Mouse (Mus musculus): ENCODE measurements around the gene E330021D16Rik. TPM values are rescaled to one million over a fixed set of nuclear protein-coding genes. Genes with fewer than 3 reads are reported as not detected.

E330021D16Rik gene
- polyA plus RNA-seq, 1 experiment = not detected

GRCm38 (mm10) chr6:136418889-136419835, 3.8 kb upstream of the E330021D16Rik start:
- no peak for DNase-seq (ENCODE audit: low read depth)
- TF ChIP-seq CTCF (IDR thresholded peaks at IDR 0.05; ENCODE audit: borderline replicate concordance, extremely low read depth, insufficient read depth, insufficient read length) (no peak), POLR2A (IDR thresholded peaks at IDR 0.05; ENCODE audit: borderline replicate concordance, extremely low read depth, insufficient read depth, insufficient read length, poor library complexity, severe bottlenecking) (no peak)

DNA sequence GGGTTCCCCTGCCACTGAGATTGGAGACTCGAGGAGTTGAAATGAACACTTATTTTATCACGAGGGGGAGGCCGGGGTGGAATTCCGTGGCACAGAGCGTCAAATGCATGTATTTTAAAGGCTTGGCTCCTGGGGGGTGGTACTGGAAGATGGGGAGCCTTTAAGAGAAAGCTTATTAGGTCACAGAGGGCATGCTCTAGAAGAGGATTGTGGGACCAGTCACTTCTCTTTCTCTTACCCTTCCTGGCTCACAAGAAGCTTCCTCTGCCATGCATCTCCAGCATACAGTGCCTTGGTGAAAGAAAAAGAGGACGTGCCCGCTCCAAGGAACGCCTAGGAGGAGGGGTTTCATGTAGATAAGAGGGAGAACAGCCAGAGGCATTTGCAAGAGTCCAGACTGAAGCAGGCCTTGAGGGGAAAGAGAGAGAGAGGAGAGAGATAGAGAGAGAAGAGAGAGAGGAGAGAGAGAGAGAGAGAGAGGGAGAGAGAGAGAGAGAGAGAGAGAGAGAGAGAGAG, 3.0 kb upstream of the E330021D16Rik start:
- no peak for TF ChIP-seq CTCF (IDR thresholded peaks at IDR 0.05; ENCODE audit: borderline replicate concordance, extremely low read depth, insufficient read depth, insufficient read length)
- TF ChIP-seq POLR2A (IDR thresholded peaks at IDR 0.05; ENCODE audit: borderline replicate concordance, extremely low read depth, insufficient read depth, insufficient read length, poor library complexity, severe bottlenecking) = no peak

GRCm38 (mm10) chr6:136417864-136418263, 2.5 kb upstream of the E330021D16Rik start:
- no peak for DNase-seq (ENCODE audit: low read depth)
- TF ChIP-seq POLR2A (IDR thresholded peaks at IDR 0.05; ENCODE audit: borderline replicate concordance, extremely low read depth, insufficient read depth, insufficient read length, poor library complexity, severe bottlenecking) (no peak), CTCF (IDR thresholded peaks at IDR 0.05; ENCODE audit: borderline replicate concordance, extremely low read depth, insufficient read depth, insufficient read length) (no peak)

More for the DNA sequence above, 3.0 kb upstream of the E330021D16Rik start:
- no peak for DNase-seq (ENCODE audit: low read depth)

GRCm38 (mm10) chr6:136413856-136414362, 1.5 kb downstream of the E330021D16Rik start:
- TF ChIP-seq CTCF (IDR thresholded peaks at IDR 0.05; ENCODE audit: borderline replicate concordance, extremely low read depth, insufficient read depth, insufficient read length) = no peak
- no peak for TF ChIP-seq POLR2A (IDR thresholded peaks at IDR 0.05; ENCODE audit: borderline replicate concordance, extremely low read depth, insufficient read depth, insufficient read length, poor library complexity, severe bottlenecking)
- DNase-seq (ENCODE audit: low read depth) = no peak

- no peak for TF ChIP-seq CTCF (IDR thresholded peaks at IDR 0.05; ENCODE audit: borderline replicate concordance, extremely low read depth, insufficient read depth, insufficient read length)
- no peak for TF ChIP-seq POLR2A (IDR thresholded peaks at IDR 0.05; ENCODE audit: borderline replicate concordance, extremely low read depth, insufficient read depth, insufficient read length, poor library complexity, severe bottlenecking)
- DNase-seq (ENCODE audit: low read depth) = no peak
These were observed 7.7 kb downstream of the E330021D16Rik start for GRCm38 (mm10) chr6:136407608-136408192.

DNA sequence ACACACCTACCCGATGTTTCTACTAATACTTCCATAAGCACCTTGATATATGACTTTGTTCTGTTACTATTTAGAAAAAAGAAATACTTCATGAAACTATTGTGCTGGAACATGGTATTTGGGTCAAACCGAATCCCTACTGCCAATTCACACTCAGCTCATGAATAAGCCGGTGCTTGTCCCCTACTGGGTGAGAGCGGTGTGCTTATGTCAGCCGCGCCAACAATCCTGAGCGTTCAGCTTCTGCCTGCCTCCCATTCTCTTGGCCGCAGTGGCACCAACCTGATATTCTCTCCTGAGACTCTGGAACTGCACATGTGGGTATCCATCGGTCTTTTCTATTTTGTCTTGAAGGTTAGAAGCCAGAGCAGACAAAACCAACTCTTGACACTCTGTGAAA, 18.5 kb downstream of the E330021D16Rik start:
- no peak for TF ChIP-seq POLR2A (IDR thresholded peaks at IDR 0.05; ENCODE audit: borderline replicate concordance, extremely low read depth, insufficient read depth, insufficient read length, poor library complexity, severe bottlenecking)
- no peak for TF ChIP-seq CTCF (IDR thresholded peaks at IDR 0.05; ENCODE audit: borderline replicate concordance, extremely low read depth, insufficient read depth, insufficient read length)
- no peak for DNase-seq (ENCODE audit: low read depth)

DNA sequence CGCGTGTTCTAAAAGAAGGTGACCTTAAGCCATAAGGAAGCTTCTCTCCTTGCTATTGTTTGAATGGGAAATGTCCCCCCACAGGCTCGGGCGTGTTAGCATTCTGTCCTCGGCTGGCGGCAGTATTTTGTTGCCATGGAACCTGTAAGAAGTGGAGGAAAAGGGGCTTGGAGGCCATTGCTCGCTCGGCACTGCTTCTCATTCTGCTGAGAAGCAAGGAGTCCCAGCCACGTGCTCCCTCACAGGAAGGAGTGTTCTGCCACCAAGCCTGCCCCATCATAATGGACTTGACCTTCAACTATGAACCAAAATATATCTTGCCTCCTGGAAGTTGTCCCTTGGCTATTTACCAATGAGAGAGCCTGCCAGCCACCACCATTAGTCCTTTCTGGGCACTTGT, 25.1 kb downstream of the E330021D16Rik start:
- DNase-seq (ENCODE audit: low read depth) = peak; percentile 42
- TF ChIP-seq CTCF (IDR thresholded peaks at IDR 0.05; ENCODE audit: borderline replicate concordance, extremely low read depth, insufficient read depth, insufficient read length) (no peak), POLR2A (IDR thresholded peaks at IDR 0.05; ENCODE audit: borderline replicate concordance, extremely low read depth, insufficient read depth, insufficient read length, poor library complexity, severe bottlenecking) (no peak)

- TF ChIP-seq CTCF (IDR thresholded peaks at IDR 0.05; ENCODE audit: borderline replicate concordance, extremely low read depth, insufficient read depth, insufficient read length) (peak; percentile 49), POLR2A (IDR thresholded peaks at IDR 0.05; ENCODE audit: borderline replicate concordance, extremely low read depth, insufficient read depth, insufficient read length, poor library complexity, severe bottlenecking) (no peak)
- no peak for DNase-seq (ENCODE audit: low read depth)
These were observed 30.1 kb downstream of the E330021D16Rik start for GRCm38 (mm10) chr6:136385287-136385686.

- no peak for DNase-seq (ENCODE audit: low read depth)
- no peak for TF ChIP-seq CTCF (IDR thresholded peaks at IDR 0.05; ENCODE audit: borderline replicate concordance, extremely low read depth, insufficient read depth, insufficient read length)
- no peak for TF ChIP-seq POLR2A (IDR thresholded peaks at IDR 0.05; ENCODE audit: borderline replicate concordance, extremely low read depth, insufficient read depth, insufficient read length, poor library complexity, severe bottlenecking)
These were observed 32.2 kb downstream of the E330021D16Rik start for GRCm38 (mm10) chr6:136383218-136383617.

- TF ChIP-seq CTCF (IDR thresholded peaks at IDR 0.05; ENCODE audit: borderline replicate concordance, extremely low read depth, insufficient read depth, insufficient read length) (no peak), POLR2A (IDR thresholded peaks at IDR 0.05; ENCODE audit: borderline replicate concordance, extremely low read depth, insufficient read depth, insufficient read length, poor library complexity, severe bottlenecking) (no peak)
- no peak for DNase-seq (ENCODE audit: low read depth)
These were observed 39.3 kb downstream of the E330021D16Rik start for GRCm38 (mm10) chr6:136376097-136376496.

DNA sequence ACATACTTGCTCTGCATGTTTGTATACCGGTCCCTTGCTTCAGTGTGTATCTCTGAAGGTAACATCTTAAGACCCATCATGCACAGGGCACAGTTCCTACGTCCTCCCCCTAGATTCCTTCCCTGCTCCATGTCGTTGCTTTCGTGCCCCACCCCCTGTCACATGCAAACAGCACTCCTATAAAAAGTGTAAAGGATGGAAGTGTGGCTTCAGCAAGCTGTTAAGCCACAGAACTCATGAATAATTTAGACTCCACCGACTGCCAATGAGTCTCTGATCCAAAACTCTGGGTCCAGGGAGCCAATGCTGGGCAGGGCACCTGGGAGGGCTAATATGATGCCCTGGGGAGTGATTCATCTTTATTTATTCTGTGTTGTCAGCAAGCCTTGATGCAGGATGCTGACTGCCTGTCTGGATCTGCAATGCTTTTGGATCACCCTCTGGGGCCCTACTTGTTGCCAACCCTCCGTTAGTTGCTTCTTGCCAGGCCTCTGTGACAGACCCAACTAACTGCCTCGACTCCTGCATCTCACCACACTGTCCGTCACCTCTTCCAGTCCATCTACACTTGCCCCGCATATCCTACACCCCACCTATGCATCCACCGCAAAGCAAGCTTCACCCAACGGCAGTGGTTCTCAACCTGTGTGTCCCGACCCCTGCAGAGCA, 50.8 kb downstream of the E330021D16Rik start:
- no peak for TF ChIP-seq POLR2A (IDR thresholded peaks at IDR 0.05; ENCODE audit: borderline replicate concordance, extremely low read depth, insufficient read depth, insufficient read length, poor library complexity, severe bottlenecking)
- TF ChIP-seq CTCF (IDR thresholded peaks at IDR 0.05; ENCODE audit: borderline replicate concordance, extremely low read depth, insufficient read depth, insufficient read length) = no peak
- peak; percentile 18 for DNase-seq (ENCODE audit: low read depth)

All from brain, embryonic 14.5 days (tissue).